Mouse (Mus musculus): Measurements from ENCODE around the gene Sarm1. TPM values are rescaled to one million over a fixed set of nuclear protein-coding genes. Genes with fewer than 3 reads are reported as not detected.
"Not testable (repeated sequence)": the region's sequence is repeated elsewhere in the genome, so short reads cannot be mapped to it uniquely, and the experiment has no call there.

Gene Sarm1
- total RNA-seq (2022) = 10 to 100 TPM in 2 of 4 experiments, 1 to 10 TPM in 2; 6.4 to 15.1 (median 9.0) TPM

DNA sequence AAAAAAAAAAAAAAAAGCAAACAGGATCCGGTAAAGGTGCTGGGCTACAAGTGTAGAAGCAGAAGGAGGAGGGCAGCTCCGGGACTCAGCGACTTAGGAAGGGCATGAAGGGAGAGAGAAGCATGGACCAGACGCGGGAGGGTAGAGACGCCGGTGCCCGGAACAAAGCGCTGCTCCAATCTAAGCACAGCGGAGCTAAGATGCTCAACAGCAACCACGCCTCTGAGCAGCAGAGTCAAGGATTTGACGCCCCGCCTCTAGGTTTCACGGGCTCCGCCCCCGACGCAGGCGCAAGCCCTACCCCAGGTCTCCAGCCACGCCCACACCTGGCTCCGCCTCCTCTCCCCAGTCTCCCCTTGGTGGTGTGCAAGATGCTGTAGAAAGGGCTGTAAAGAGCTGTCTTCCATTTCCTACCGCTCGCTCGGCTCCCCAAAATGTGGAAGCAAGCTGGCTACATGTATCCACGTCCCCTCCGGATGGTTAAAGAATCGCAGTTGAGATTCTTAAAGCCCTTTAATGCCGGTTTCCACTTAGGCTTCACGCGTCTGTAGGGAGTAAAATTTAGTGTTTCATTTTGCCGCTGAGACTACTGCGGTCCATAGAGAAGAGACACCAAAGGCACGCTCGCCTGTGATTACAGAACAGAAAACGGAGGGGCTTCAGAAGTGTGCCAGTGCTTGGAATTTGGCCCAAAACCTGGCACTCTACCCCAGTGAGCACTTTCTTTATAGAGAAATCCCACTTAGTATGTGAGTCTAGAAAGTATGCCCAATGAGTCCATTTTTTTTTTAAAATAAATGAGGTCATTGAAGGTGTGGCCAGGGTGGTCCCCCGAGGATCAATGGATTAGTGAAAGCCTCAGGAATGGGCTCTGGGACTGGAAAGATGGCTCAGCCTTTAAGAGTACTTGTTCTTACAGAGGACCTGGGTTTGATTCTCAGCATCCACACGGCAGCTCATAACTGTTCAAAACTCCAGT lies at the start of gene Sarm1:
TSS of gene Sarm1 (minus strand) at position 211 of the 979 bp plus-strand sequence.
- DNase-seq = peak; percentile 92

GRCm38 (mm10) chr11:78545181-78545580 lies 47.6 kb upstream of the Sarm1 start:
- no peak for DNase-seq

- no peak for DNase-seq
Observed at GRCm38 (mm10) chr11:78544449-78545111, 47.0 kb upstream of the Sarm1 start.

DNA sequence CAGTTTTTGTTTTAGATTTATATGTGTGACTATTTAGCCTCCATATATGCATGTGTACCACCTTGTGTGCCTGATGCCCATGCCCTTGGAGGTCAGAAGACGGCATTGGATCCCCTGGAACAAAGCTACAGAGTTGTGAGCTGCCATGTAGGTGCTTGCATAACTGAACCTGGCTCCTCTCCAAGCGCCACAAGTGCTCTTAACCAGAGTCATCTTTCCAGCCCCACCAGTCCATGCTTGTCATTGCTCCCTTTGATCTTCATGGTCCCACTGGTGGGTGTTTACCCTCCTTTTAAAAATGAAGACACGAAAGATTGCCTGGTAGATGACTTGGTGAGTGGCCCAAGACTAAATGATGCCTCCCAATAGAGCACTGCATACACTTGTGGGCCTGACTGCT lies 42.8 kb upstream of the Sarm1 start:
- no peak for DNase-seq

DNA sequence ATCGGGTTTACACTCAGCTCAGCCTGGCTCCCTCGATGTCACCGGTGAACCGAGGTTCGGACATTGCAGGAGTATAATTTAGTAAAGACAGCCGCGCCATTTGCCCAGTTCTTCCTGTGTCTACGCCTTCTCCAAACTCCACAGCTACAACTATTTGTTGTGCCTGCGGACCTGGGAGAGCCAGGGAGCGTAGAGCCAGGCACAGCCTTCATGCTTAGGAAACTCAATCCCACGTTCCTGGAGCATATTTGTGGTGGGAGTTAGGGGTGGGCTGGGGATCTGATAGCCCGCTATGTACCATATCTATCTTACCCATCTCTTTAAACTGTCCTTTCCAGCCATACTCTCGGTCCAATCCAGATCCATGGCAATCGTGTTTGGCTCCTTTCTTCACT lies 39.1 kb upstream of the Sarm1 start:
- DNase-seq = no peak

- DNase-seq = peak; percentile 99
Observed at GRCm38 (mm10) chr11:78536080-78536689, 38.6 kb upstream of the Sarm1 start, which contains the start of the genes Tnfaip1 and Ift20. Gene Tnfaip1 (minus strand): TSS chr11:78536332. Gene Ift20 (plus strand): TSS chr11:78536361.

- DNase-seq = no peak
Observed at GRCm38 (mm10) chr11:78535376-78536079, 38.0 kb upstream of the Sarm1 start.

DNA sequence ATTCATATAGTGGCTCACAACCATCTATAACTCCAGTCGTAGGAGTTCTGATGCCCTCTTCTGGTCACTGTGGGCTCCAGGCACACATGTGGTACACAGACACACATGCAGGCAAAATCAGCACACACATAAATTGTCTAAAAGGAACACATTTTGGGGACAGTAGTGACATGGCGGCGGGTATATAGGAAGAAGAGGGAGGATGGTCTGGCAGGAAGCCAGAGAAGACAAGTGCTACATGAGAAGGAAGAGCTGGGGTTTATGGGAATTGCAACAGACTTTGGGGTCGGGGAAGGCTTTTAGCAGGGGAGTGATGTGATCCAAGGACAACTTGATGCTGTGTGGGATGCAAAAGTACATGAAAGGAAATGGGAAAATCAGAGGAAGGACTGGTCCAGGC lies 37.0 kb upstream of the Sarm1 start:
- no peak for DNase-seq

- DNase-seq = not testable (repeated sequence)
Observed at GRCm38 (mm10) chr11:78531515-78531914, 34.0 kb upstream of the Sarm1 start.

DNA sequence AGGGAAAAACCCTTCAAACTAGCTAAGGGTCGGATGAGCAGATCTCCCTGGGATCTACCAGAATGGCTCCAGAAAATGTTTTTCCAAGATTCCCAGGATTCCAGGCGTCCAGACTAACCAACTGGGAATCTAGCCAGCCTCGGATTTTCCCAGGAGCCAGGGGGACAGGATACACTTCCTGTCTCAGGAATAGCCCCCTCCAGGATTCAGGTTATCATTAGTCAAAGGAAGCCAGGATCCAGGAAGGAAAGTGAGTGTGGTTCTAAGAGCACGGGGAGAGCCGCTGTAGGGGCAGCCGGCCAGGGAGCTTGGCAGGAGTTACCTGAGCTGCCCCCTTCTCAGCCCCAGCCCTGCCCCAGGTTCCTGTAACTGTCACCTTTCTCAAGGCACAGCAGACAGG lies 33.5 kb upstream of the Sarm1 start:
- DNase-seq = peak; percentile 44

DNA sequence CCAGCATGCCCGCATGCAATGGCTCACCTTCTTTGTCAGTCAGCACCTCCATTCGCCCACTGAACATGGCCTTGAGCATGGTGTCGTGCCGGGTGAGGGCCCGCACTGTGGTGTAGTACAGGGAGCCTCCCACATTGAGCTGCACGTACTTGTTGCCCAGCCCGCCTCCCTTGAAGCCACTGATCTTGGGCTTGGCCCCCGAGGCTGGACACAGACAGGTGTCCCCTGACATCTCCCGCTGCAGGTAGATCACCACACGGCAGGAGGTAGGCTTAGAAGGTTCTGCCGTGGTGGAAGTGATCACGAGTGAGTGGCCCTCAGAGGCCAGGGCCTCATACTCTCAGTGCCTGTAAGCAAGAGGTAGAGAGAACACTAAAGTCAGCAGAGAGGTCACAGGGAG lies 32.4 kb upstream of the Sarm1 start:
- DNase-seq = no peak

DNA sequence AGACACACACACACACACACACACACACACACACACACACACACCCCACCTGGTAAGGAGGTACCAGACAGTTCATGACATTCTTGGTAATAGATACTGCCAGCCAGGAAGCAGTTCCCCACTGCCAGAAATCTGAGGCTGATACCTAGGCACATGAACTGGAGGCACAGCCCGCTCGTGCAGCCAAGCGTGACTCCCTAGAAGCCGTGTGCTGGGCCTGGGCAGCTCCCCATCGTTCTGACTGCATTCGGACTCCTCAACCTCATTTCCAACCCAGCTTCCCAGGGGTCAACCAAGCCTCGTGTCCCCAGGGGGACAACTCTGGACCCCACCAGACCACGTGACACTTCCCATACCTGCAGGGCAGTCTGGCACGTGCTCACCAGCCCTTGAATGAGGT lies 31.2 kb upstream of the Sarm1 start:
- DNase-seq = no peak

DNA sequence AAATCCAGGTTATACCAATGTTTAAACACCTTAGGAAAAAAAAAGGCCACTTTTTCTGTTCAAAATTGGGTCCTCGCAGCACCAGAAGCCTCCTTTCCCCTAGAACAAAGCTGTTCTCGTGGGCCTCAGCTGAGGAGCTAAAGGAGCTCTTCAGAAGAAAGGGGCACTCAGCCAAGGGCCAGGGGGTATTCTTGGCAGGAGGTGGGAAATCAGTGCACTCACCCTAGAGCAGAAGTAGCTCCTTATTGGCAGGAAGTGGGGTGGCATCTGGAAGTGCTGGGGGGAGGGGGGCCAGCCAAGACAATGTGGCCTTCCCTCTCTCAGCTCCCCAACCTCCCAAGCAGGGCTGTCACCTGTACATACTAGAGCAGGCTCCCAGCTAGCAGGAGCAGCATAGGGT lies 27.3 kb upstream of the Sarm1 start:
- DNase-seq = no peak

DNA sequence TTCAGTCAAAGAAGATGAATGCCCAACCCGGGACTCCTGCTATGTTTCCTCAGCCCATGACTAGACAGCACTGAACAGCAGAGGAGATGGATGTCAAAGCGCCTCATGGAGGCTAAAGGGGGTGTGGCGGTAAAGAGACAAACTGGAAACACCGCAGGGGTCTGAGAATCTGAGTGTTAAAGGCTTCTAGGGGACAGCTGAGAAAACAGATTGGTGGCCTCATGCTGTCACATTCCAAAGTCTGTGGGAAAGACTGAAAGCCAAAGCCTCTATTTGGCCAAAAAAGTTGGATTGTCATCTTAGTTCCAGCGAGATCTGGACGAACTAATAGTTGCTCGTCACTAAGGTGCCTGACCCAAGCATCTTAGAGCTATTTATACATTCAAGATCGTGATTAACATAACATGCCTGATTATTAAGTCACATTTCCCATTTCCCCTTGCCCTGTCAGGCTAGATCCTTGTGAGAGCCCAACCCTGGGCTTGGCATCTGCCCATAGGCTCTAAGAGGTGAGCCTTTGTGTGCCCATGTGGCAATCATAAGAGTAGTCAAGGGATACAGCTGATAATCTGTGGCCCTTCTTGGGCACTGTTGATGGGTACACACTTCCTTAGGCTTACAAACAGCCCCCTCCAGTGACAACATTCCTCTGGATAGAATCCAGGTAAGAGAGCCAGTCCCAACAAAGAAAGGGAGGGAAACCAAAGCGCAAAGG lies 25.8 kb upstream of the Sarm1 start:
- no peak for DNase-seq

DNA sequence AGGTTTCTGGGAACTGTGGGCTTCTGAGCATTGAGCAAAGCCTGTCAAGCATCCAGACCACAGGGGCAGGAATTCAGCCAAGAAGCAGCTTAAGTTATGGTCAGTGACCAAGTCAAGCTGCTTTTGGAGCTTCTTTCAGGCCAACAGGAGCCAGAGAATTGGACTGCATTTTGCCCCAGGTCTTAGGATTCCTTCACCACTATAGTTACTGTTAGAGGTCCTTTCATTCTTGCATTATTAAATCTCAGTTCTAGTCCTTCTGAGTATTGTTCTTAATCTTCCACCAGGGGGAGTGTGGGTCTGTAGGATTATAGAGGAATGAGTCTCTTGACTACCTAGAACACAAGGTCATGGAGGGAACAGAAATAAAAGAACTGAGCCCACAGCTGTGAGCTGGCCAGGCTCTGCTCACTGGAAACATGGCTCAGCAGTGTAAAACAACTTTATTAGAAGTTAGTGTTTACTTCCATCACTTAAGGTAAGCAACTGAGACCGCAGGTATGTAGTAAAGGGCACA lies 25.0 kb upstream of the Sarm1 start:
- no peak for DNase-seq

DNA sequence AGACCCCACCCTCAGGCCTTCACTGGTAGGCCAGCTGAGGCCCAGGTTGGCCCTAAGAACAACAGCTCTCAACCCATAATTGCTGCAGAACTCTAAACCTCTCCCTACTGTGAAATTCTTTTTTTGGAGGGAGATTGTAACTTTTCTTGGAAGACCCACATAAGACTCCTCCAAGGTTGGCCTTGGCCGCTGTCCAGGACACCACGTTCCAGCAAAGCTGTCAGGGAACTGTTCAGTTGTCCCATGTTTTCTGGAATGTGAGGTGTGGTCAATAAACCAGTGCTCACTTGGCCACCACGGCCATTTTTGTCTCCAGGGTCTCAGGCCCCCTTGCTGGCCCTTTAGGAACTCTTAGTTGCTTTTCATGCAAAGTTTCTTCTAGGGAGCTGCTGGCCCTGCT lies 24.3 kb upstream of the Sarm1 start:
- no peak for DNase-seq

GRCm38 (mm10) chr11:78518931-78519330 lies 21.4 kb upstream of the Sarm1 start:
- DNase-seq = no peak

DNA sequence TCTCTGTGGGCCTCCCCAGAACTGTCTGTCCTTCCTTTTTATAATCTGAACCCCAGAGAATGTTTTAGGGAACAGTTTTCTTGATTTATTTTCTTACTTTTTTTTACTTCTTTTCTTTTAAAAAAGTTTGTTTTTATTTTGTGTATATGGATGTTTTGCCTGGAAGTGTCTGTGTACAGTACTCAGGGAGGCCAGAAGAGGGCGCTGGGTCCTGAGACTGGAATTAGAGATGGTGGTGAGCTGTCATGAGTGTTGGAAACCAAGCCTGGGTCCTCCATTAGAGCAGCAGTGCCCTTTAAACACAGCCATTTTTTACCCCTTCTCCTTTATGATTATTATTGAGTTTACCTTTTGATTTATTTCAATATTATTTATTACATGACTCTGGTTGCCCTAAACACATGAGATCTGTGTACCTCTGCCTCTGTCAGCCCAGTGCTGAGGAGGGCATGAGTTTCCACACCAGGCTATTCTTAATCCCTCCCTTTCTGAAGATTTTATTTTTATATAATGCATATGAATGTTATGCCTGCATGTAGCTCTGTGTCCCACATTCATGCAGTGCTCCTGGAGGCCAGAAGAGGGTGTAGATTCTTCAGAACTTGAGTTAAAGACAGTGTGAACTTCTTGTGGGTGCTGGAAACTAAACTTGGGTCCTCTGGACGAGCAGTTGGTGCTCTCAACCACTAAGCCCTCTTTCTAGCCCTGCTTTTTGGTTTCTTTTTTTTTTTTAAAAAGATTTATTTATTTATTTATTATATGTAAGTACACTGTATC lies 18.2 kb upstream of the Sarm1 start:
- DNase-seq = no peak

- no peak for DNase-seq
Observed at GRCm38 (mm10) chr11:78513106-78513790, 15.7 kb upstream of the Sarm1 start.
